Mouse (Mus musculus): ENCODE data around the gene Zfp980. TPM values are rescaled to one million over a fixed set of nuclear protein-coding genes. Genes with fewer than 3 reads are reported as not detected.

Gene Zfp980
- polyA plus RNA-seq, 1 experiment from 2014 or later: not detected

Other genes with a start within 250 kb of the Zfp980 start
- 0.05 and 0.09 TPM in 2 replicates for gene Zfp990, start 159.9 kb upstream of the Zfp980 start, polyA plus RNA-seq (2015; fragmentation: Nextera tagmentation; extraction: Ambion mirVana)
- 2.2 and 2.4 TPM in 2 replicates for gene Gm13212, start 85.5 kb upstream of the Zfp980 start, polyA plus RNA-seq (2015; fragmentation: Nextera tagmentation; extraction: Ambion mirVana)
- gene Zfp986, start 198.1 kb downstream of the Zfp980 start, polyA plus RNA-seq (2015; fragmentation: Nextera tagmentation; extraction: Ambion mirVana): not detected in 2 replicates